In genomic region chr5:43585406-43586245, GRCm38 (mm10) we compare ENCODE assay signal across 15 mouse cellular contexts.
A peak's percentile ranks its signal among the peaks of the same experiment; 100 is the strongest.
DNase-seq lines count a peak whose midpoint lies in the region; ATAC-seq and TF ChIP-seq lines count a peak whose summit lies in the region.
"Had no signal": no experiment of that assay in that cellular context is flagged by ENCODE, and none has a peak within 500 bp of the region (broad histone marks: within the 10 kb centered on the region; RNA-seq: fewer than 3 reads in every experiment).

No protein-coding gene starts in this region.

- intact Hi-C loops in gastrocnemius, postnatal 14 days (cut with DNase I; ENCODE audit: low total_unique reads), result no loop called here

- TF ChIP-seq EP300 in lung, postnatal 0 days (IDR thresholded peaks at IDR 0.05), result 0 out of 2 replicates have a peak, but pooled peaks have one; percentile 19

- H3K4me1 ChIP-seq in kidney, adult 2 months (ENCODE audit: control insufficient read depth, insufficient read depth, low read length), result no peaks in the 10 kb centered on the region
- H3K4me1 ChIP-seq in lung, postnatal 0 days (ENCODE audit: insufficient read depth, low read depth, low read length), result no peaks in the 10 kb centered on the region
- H3K4me1 ChIP-seq: hindbrain, embryonic 15.5 days; neural tube, embryonic 12.5 days had no signal

- peak; percentile 7 for DNase-seq in embryo, embryonic 11 days
- DNase-seq in embryo, embryonic 10 days (ENCODE audit: low spot score), result no peak
- no peak for DNase-seq in kidney, adult 2 months
- no peak for DNase-seq in kidney, adult 18-20 months
- DNase-seq in lung, postnatal 0 days (ENCODE audit: low spot score), result peak; percentile 47
- no peak for DNase-seq in lung, postnatal 14 days
- no peak for DNase-seq in urinary bladder, postnatal 14 days (ENCODE audit: low spot score)
- DNase-seq in gastrocnemius, postnatal 14 days, result no peak
- DNase-seq: cerebellum, adult 11 months; cerebellum, postnatal 36 days; gastrocnemius, postnatal 36 days; kidney, postnatal 10 days; liver, postnatal 0 days had no signal

- no peaks in the 10 kb centered on the region for H3K9me3 ChIP-seq in lung, postnatal 0 days (ENCODE audit: low read length)
- H3K9me3 ChIP-seq: hindbrain, embryonic 15.5 days; neural tube, embryonic 12.5 days had no signal

- WGBS in kidney, adult 2 months, result 44% methylated on average over 11 of the region's 11 CpGs
- 34% methylated on average over 11 of the region's 11 CpGs for WGBS in lung, postnatal 0 days

- no peaks in the 10 kb centered on the region for H3K36me3 ChIP-seq in kidney, adult 2 months (ENCODE audit: control insufficient read depth, insufficient read depth, low read length)
- H3K36me3 ChIP-seq in lung, postnatal 0 days (ENCODE audit: insufficient read depth, low read length), result no peaks in the 10 kb centered on the region
- H3K36me3 ChIP-seq: hindbrain, embryonic 15.5 days; neural tube, embryonic 12.5 days had no signal

- no peak for TF ChIP-seq CTCF in kidney, adult 2 months (conservative IDR thresholded peaks at IDR 0.05; ENCODE audit: insufficient read depth, insufficient read length, low read depth, low read length)
- no peak for TF ChIP-seq CTCF in lung, postnatal 0 days (IDR thresholded peaks at IDR 0.05)

- H3K27ac ChIP-seq in kidney, adult 2 months (ENCODE audit: insufficient read depth, low read depth, low read length), result peak overlapping the region; percentile 80
- H3K27ac ChIP-seq in lung, postnatal 0 days (ENCODE audit: low read length), result peak overlapping the region; percentile 35; the same call in 1 of the 2 replicates
- H3K27ac ChIP-seq: hindbrain, embryonic 15.5 days; neural tube, embryonic 12.5 days had no signal

- ATAC-seq in lung, postnatal 0 days, result peak; percentile 23
- ATAC-seq: liver, postnatal 0 days had no signal

- H3K4me3 ChIP-seq in kidney, adult 2 months (ENCODE audit: insufficient read depth, low read depth, low read length), result no peak overlapping the region
- no peak overlapping the region for H3K4me3 ChIP-seq in lung, postnatal 0 days (ENCODE audit: low read depth, low read length)
- H3K4me3 ChIP-seq: hindbrain, embryonic 15.5 days; neural tube, embryonic 12.5 days had no signal

- H3K27me3 ChIP-seq in kidney, adult 2 months (replicated peaks; ENCODE audit: control insufficient read depth, insufficient read depth, low read length), result no peaks in the 10 kb centered on the region
- no peaks in the 10 kb centered on the region for H3K27me3 ChIP-seq in lung, postnatal 0 days (replicated peaks; ENCODE audit: insufficient read depth, low read length)
- H3K27me3 ChIP-seq: hindbrain, embryonic 15.5 days; neural tube, embryonic 12.5 days had no signal

- H3K9ac ChIP-seq in lung, postnatal 0 days (replicated peaks; ENCODE audit: low read depth), result no peak overlapping the region
- H3K9ac ChIP-seq: hindbrain, embryonic 15.5 days; liver, postnatal 0 days; neural tube, embryonic 12.5 days had no signal

- H3K4me2 ChIP-seq in lung, postnatal 0 days (replicated peaks; ENCODE audit: low read depth, low read length), result no peak overlapping the region
- H3K4me2 ChIP-seq: hindbrain, embryonic 15.5 days; neural tube, embryonic 12.5 days had no signal

- TF ChIP-seq POLR2A in kidney, adult 2 months (IDR thresholded peaks at IDR 0.05; ENCODE audit: low read depth, low read length), result no peak

Comparison
In these comparisons a context has a peak if more than half of its experiments do, and no peak if none do; other contexts are left out.
1. DNase-seq: peak in embryo, embryonic 11 days (single experiment) and lung, postnatal 0 days (single experiment); none in embryo, embryonic 10 days (single experiment), kidney, adult 2 months (single experiment), kidney, adult 18-20 months (single experiment), lung, postnatal 14 days (single experiment), urinary bladder, postnatal 14 days (single experiment) and gastrocnemius, postnatal 14 days (single experiment).